Mouse (Mus musculus) limb, embryonic 14.5 days (tissue): ENCODE measurements around the gene Yy1. TPM values are rescaled to one million over a fixed set of nuclear protein-coding genes. Genes with fewer than 3 reads are reported as not detected.

ENCODE experiments used
- ATAC-seq: fragments of 200-750 bp; cut with Nextera tagmentation; 2 replicates; pipeline ENCODE4 v1.8.0; 2017; ENCODE audit warnings: low read depth, moderate number of reproducible peaks, moderate TSS enrichment; ENCODE audit not compliant: low FRiP score
- DNase-seq: peaks from one replicate; pipeline ENCODE4 v3.0.0-alpha.2; 2015; ENCODE audit warnings: low spot score
- H3K27ac ChIP-seq: fragments of 300-500 bp; sonication (generic); replicated peaks from 2 replicates; pipeline ENCODE4 v1.5.1; 2014; ENCODE audit warnings: low read depth, mild to moderate bottlenecking, low read length, moderate library complexity, mixed read lengths
- H3K27me3 ChIP-seq: fragments of 300-500 bp; sonication (generic); 2 replicates; pipeline ENCODE4 v1.6.1; 2014; ENCODE audit warnings: low read length, mixed read lengths; ENCODE audit not compliant: control insufficient read depth, insufficient read depth
- H3K36me3 ChIP-seq: fragments of 300-500 bp; sonication (generic); 2 replicates; pipeline ENCODE4 v1.6.1; 2014; ENCODE audit warnings: mild to moderate bottlenecking, low read length, moderate library complexity, mixed read lengths; ENCODE audit not compliant: control insufficient read depth, insufficient read depth
- H3K4me1 ChIP-seq: fragments of 300-500 bp; sonication (generic); 2 replicates; pipeline ENCODE4 v1.6.1; 2014; ENCODE audit warnings: antibody characterized with exemption, low read length, mixed read lengths; ENCODE audit not compliant: control insufficient read depth, insufficient read depth
- H3K4me2 ChIP-seq: fragments of 300-500 bp; sonication (generic); replicated peaks from 2 replicates; pipeline ENCODE4 v1.6.1; 2014; ENCODE audit warnings: low read depth, mild to moderate bottlenecking, low read length, moderate library complexity; ENCODE audit not compliant: severe bottlenecking
- H3K4me3 ChIP-seq: fragments of 300-500 bp; sonication (generic); replicated peaks from 2 replicates; pipeline ENCODE4 v1.5.1; 2014; ENCODE audit warnings: low read length
- H3K9ac ChIP-seq: fragments of 300-500 bp; sonication (generic); 2 replicates; pipeline ENCODE4 v1.6.1; 2014; ENCODE audit warnings: mild to moderate bottlenecking, low read depth, low read length, moderate library complexity; ENCODE audit not compliant: severe bottlenecking
- H3K9me3 ChIP-seq: fragments of 300-500 bp; sonication (generic); 2 replicates; pipeline ENCODE4 v1.6.1; 2016; ENCODE audit warnings: low read length; ENCODE audit not compliant: control insufficient read depth
- POLR2A ChIP-seq: fragments of 200-500 bp; IDR thresholded peaks from 2 replicates; pipeline ENCODE4 v1.8.0; 2012; ENCODE audit warnings: inconsistent platforms, mild to moderate bottlenecking, moderate library complexity, borderline replicate concordance; ENCODE audit not compliant: insufficient read depth, insufficient read length; ENCODE audit errors: extremely low read depth
- WGBS: fragments of 180-500 bp; shearing (Covaris S2); extraction: QIAGEN DNeasy Blood & Tissue Kit; methylation state at CpG from one replicate; pipeline ENCODE4 v1.1.7; 2014; 5-methylcytosine and 5-hydroxymethylcytosine counted together
- microRNA counts: library from miRNA; unstranded; fragments of <30 nt; microRNA quantifications from one replicate; lab custom pipeline; 2016
- microRNA-seq: library from miRNA; unstranded; fragments of <30 nt; microRNA quantifications from one replicate; pipeline ENCODE4, GENCODE M21; 2016
- polyA plus RNA-seq, 2 experiments: library from polyadenylated mRNA; depleted of rRNA in 1 of 2; stranded (reverse) in 1 of 2; unstranded in 1 of 2; fragments of >200 nt; fragmentation: Nextera tagmentation in 1 of 2; extraction: Ambion mirVana in 1 of 2; gene quantifications; 2 replicates each; pipeline versions ENCODE4 v1.2.1 to v1.2.3; 2012 to 2014

The Yy1 gene
- polyA plus RNA-seq, 2 experiments = 22.2 to 35.4 TPM

- no peak overlapping the region for H3K4me3 ChIP-seq
- no peak for ATAC-seq
- H3K9me3 ChIP-seq = no peaks in the 10 kb centered on the region
- H3K4me1 ChIP-seq = no peaks in the 10 kb centered on the region
- H3K27me3 ChIP-seq = no peaks in the 10 kb centered on the region
- H3K4me2 ChIP-seq = no peak overlapping the region
- no peak overlapping the region for H3K27ac ChIP-seq
- DNase-seq = no peak
- H3K36me3 ChIP-seq = peaks cover 93% of the 10 kb centered on the region
- WGBS = 91% methylated on average over 6 of the region's 6 CpGs
- TF ChIP-seq POLR2A = no peak
- H3K9ac ChIP-seq = no peak overlapping the region
Observed at GRCm38 (mm10) chr12:108865007-108865494, 72.3 kb downstream of the Yy1 start.

GRCm38 (mm10) chr12:108869575-108869974, 76.8 kb downstream of the Yy1 start:
- WGBS = 74% methylated on average over 2 of the region's 2 CpGs
- DNase-seq = no peak

More at GRCm38 (mm10) chr12:108869575-108869974, 76.8 kb downstream of the Yy1 start:
- H3K4me3 ChIP-seq = no peak overlapping the region
- no peak overlapping the region for H3K9ac ChIP-seq
- no peak for ATAC-seq
- H3K36me3 ChIP-seq = peaks cover 80% of the 10 kb centered on the region
- no peaks in the 10 kb centered on the region for H3K27me3 ChIP-seq
- H3K4me2 ChIP-seq = no peak overlapping the region
- TF ChIP-seq POLR2A = no peak
- H3K9me3 ChIP-seq = no peaks in the 10 kb centered on the region
- no peak overlapping the region for H3K27ac ChIP-seq
- H3K4me1 ChIP-seq = no peaks in the 10 kb centered on the region

MicroRNAs encoded within 50 kb of the gene (microRNA counts, 519-probe panel; counts per million panel counts)
- not detected for microRNA mmu-miR-345-3p (lab: Ali Mortazavi, UCI)
- 2,830 counts per million, percentile 51 among the panel's probes with 10 or more counts for microRNA mmu-miR-345-5p (lab: Ali Mortazavi, UCI)

Small RNA genes within 50 kb of the gene (microRNA-seq; reads per million reads assigned to microRNA genes)
- 109 reads per million, percentile 48 among the genes with 10 or more reads in this experiment for gene Mir345

Other genes with a start within 250 kb of the Yy1 start
- 181 and 192 TPM in 2 replicates for gene Evl, start 238.3 kb upstream of the Yy1 start, polyA plus RNA-seq (2012; rRNA removed)
- gene Evl, start 238.3 kb upstream of the Yy1 start, polyA plus RNA-seq (2014; fragmentation: Nextera tagmentation; extraction: Ambion mirVana) = 82.3 and 93.2 TPM in 2 replicates
- not detected in 2 replicates for gene Degs2, start 90.7 kb upstream of the Yy1 start, polyA plus RNA-seq (2012; rRNA removed)
- gene Degs2, start 90.7 kb upstream of the Yy1 start, polyA plus RNA-seq (2014; fragmentation: Nextera tagmentation; extraction: Ambion mirVana) = 1.1 and 1.8 TPM in 2 replicates
- gene Slc25a29, start 42.9 kb downstream of the Yy1 start, polyA plus RNA-seq (2012; rRNA removed) = 9.8 and 14.5 TPM in 2 replicates
- gene Slc25a29, start 42.9 kb downstream of the Yy1 start, polyA plus RNA-seq (2014; fragmentation: Nextera tagmentation; extraction: Ambion mirVana) = 10.9 and 12.6 TPM in 2 replicates
- gene Slc25a47, start 43.1 kb downstream of the Yy1 start, polyA plus RNA-seq (2012; rRNA removed) = 24.2 and 41.5 TPM in 2 replicates
- 13.9 and 19.1 TPM in 2 replicates for gene Slc25a47, start 43.1 kb downstream of the Yy1 start, polyA plus RNA-seq (2014; fragmentation: Nextera tagmentation; extraction: Ambion mirVana)
- gene Wdr25, start 100.7 kb downstream of the Yy1 start, polyA plus RNA-seq (2012; rRNA removed) = 12.7 and 16.9 TPM in 2 replicates
- gene Wdr25, start 100.7 kb downstream of the Yy1 start, polyA plus RNA-seq (2014; fragmentation: Nextera tagmentation; extraction: Ambion mirVana) = 3.9 and 4.6 TPM in 2 replicates
- gene Wars, start 101.2 kb downstream of the Yy1 start, polyA plus RNA-seq (2012; rRNA removed) = 65.6 and 70.6 TPM in 2 replicates
- gene Wars, start 101.2 kb downstream of the Yy1 start, polyA plus RNA-seq (2014; fragmentation: Nextera tagmentation; extraction: Ambion mirVana) = 67.6 and 69.9 TPM in 2 replicates